Mouse (Mus musculus): ENCODE data around the gene Cfap70. TPM values are rescaled to one million over a fixed set of nuclear protein-coding genes. Genes with fewer than 3 reads are reported as not detected.
A peak's percentile ranks its signal among the peaks of the same experiment; 100 is the strongest.

Cfap70 gene
- total RNA-seq, 2 experiments from 2014 or later, result 0.96 to 1.1 TPM

- no peak for DNase-seq (ENCODE audit: low spot score in 2 of 2)
Measured at GRCm38 (mm10) chr14:20428593-20428992, 23.4 kb downstream of the Cfap70 start.

GRCm38 (mm10) chr14:20423046-20423445 lies 29.0 kb downstream of the Cfap70 start:
- no peak for DNase-seq (ENCODE audit: low spot score in 2 of 2)

- no peak for DNase-seq (ENCODE audit: low spot score in 2 of 2)
Measured at GRCm38 (mm10) chr14:20422257-20422656, 29.8 kb downstream of the Cfap70 start.

- DNase-seq (ENCODE audit: low spot score in 2 of 2), result no peak
Measured at GRCm38 (mm10) chr14:20400071-20400470, 52.0 kb downstream of the Cfap70 start.

- no peak for DNase-seq (ENCODE audit: low spot score in 2 of 2)
Measured at GRCm38 (mm10) chr14:20398864-20399263, 53.2 kb downstream of the Cfap70 start.

- no peak for DNase-seq (ENCODE audit: low spot score in 2 of 2)
Measured at GRCm38 (mm10) chr14:20397220-20397619, 54.8 kb downstream of the Cfap70 start.

GRCm38 (mm10) chr14:20393205-20393913 lies 58.7 kb downstream of the Cfap70 start, which contains the start of gene Mrps16:
Mrps16 (minus strand) TSS chr14:20393634.
- DNase-seq (ENCODE audit: low spot score in 2 of 2), result peak; percentile 84 to 85

- DNase-seq (ENCODE audit: low spot score in 2 of 2), result no peak
Measured at GRCm38 (mm10) chr14:20392326-20392725, 59.7 kb downstream of the Cfap70 start.

GRCm38 (mm10) chr14:20389446-20390079 lies 62.5 kb downstream of the Cfap70 start:
- no peak for DNase-seq (ENCODE audit: low spot score in 2 of 2)

GRCm38 (mm10) chr14:20388441-20389129 lies 63.4 kb downstream of the Cfap70 start, which contains the start of gene Dnajc9:
Dnajc9 (minus strand) TSS chr14:20388910.
- peak; percentile 94 to 97 for DNase-seq (ENCODE audit: low spot score in 2 of 2)

GRCm38 (mm10) chr14:20379753-20380430 lies 72.1 kb downstream of the Cfap70 start:
- no peak for DNase-seq (ENCODE audit: low spot score in 2 of 2)

GRCm38 (mm10) chr14:20379087-20379640 lies 72.9 kb downstream of the Cfap70 start:
- no peak for DNase-seq (ENCODE audit: low spot score in 2 of 2)

- DNase-seq (ENCODE audit: low spot score in 2 of 2), result no peak
Measured at GRCm38 (mm10) chr14:20378313-20379061, 73.5 kb downstream of the Cfap70 start.

- peak in 1 of 2 experiments; percentile 42 for DNase-seq (ENCODE audit: low spot score in 2 of 2)
Measured at GRCm38 (mm10) chr14:20377112-20377521, 74.9 kb downstream of the Cfap70 start.

GRCm38 (mm10) chr14:20371854-20372253 lies 80.2 kb downstream of the Cfap70 start:
- DNase-seq (ENCODE audit: low spot score in 2 of 2), result no peak

GRCm38 (mm10) chr14:20370798-20371197 lies 81.2 kb downstream of the Cfap70 start:
- DNase-seq (ENCODE audit: low spot score in 2 of 2), result no peak

- DNase-seq (ENCODE audit: low spot score in 2 of 2), result no peak
Measured at GRCm38 (mm10) chr14:20368271-20368670, 83.8 kb downstream of the Cfap70 start.

- DNase-seq (ENCODE audit: low spot score in 2 of 2), result no peak
Measured at GRCm38 (mm10) chr14:20363230-20363629, 88.8 kb downstream of the Cfap70 start.

GRCm38 (mm10) chr14:20347991-20348541 lies 104.0 kb downstream of the Cfap70 start, which contains the start of the genes Ecd and Fam149b:
Ecd (minus strand) TSS chr14:20348121.
Fam149b (plus strand) TSS chr14:20348162.
- peak; percentile 85 to 87 for DNase-seq (ENCODE audit: low spot score in 2 of 2)

All from adrenal gland, adult 18-20 months (tissue).